Mouse (Mus musculus): ENCODE results near the gene 5330417C22Rik.
"Not testable (repeated sequence)": the region's sequence is repeated elsewhere in the genome, so short reads cannot be mapped to it uniquely, and the experiment has no call there.

5330417C22Rik gene

GRCm38 (mm10) chr3:108536517-108537260 is at the start of gene 5330417C22Rik:
5330417C22Rik (minus strand) TSS chr3:108536536.
- peak; percentile 28 to 52 for DNase-seq

- no peak for DNase-seq
These were observed 48.2 kb upstream of the 5330417C22Rik start for GRCm38 (mm10) chr3:108584580-108584979.

- DNase-seq: no peak
These were observed 37.7 kb upstream of the 5330417C22Rik start for GRCm38 (mm10) chr3:108574018-108574417.

- DNase-seq: no peak
These were observed 36.1 kb upstream of the 5330417C22Rik start for GRCm38 (mm10) chr3:108572309-108573010.

GRCm38 (mm10) chr3:108571443-108572294 is 35.3 kb upstream of the 5330417C22Rik start, which contains the start of gene Taf13:
Taf13 (plus strand) TSS chr3:108571698.
- peak; percentile 95 to 97 for DNase-seq

GRCm38 (mm10) chr3:108570813-108571212 is 34.5 kb upstream of the 5330417C22Rik start:
- DNase-seq: no peak

- not testable (repeated sequence) for DNase-seq
These were observed 33.3 kb upstream of the 5330417C22Rik start for GRCm38 (mm10) chr3:108569636-108570035.

- DNase-seq: no peak
These were observed 31.9 kb upstream of the 5330417C22Rik start for GRCm38 (mm10) chr3:108567990-108568877.

GRCm38 (mm10) chr3:108563309-108563708 is 27.0 kb upstream of the 5330417C22Rik start:
- DNase-seq: peak; percentile 83 to 86

- DNase-seq: no peak
These were observed 26.5 kb upstream of the 5330417C22Rik start for GRCm38 (mm10) chr3:108562777-108563271.

GRCm38 (mm10) chr3:108562133-108562730 is 25.9 kb upstream of the 5330417C22Rik start, which contains the start of gene Tmem167b:
Tmem167b (minus strand) TSS chr3:108562466.
- DNase-seq: peak; percentile 95 to 98

GRCm38 (mm10) chr3:108557888-108558287 is 21.6 kb upstream of the 5330417C22Rik start:
- DNase-seq: no peak

- DNase-seq: peak; percentile 92 to 95
These were observed 18.4 kb upstream of the 5330417C22Rik start for GRCm38 (mm10) chr3:108554587-108555312.

- peak in 1 of 2 experiments; percentile 54 for DNase-seq
These were observed 17.8 kb upstream of the 5330417C22Rik start for GRCm38 (mm10) chr3:108554111-108554561.

- DNase-seq: no peak
These were observed 6.0 kb upstream of the 5330417C22Rik start for GRCm38 (mm10) chr3:108542299-108542698.

GRCm38 (mm10) chr3:108537303-108537702 is 967 bp upstream of the 5330417C22Rik start:
- DNase-seq: peak; percentile 83 to 85

GRCm38 (mm10) chr3:108535896-108536516 is 330 bp downstream of the 5330417C22Rik start:
- DNase-seq: no peak

GRCm38 (mm10) chr3:108533951-108534350 is 2.4 kb downstream of the 5330417C22Rik start, which contains the start of gene 1700013F07Rik:
1700013F07Rik (plus strand) TSS chr3:108534150.
- DNase-seq: no peak

- peak; percentile 16 to 21 for DNase-seq
These were observed 3.0 kb downstream of the 5330417C22Rik start for GRCm38 (mm10) chr3:108533114-108533885.
